Mouse (Mus musculus): ENCODE results near the gene Foxe3.
"Not testable (repeated sequence)": the region's sequence is repeated elsewhere in the genome, so short reads cannot be mapped to it uniquely, and the experiment has no call there.

Gene Foxe3

GRCm38 (mm10) chr4:114925917-114926312, at the start of gene Foxe3:
Gene Foxe3 (minus strand): TSS chr4:114926013.
- DNase-seq (ENCODE audit: low read depth, low spot score), result no peak

GRCm38 (mm10) chr4:114973229-114973740, 47.5 kb upstream of the Foxe3 start:
- DNase-seq (ENCODE audit: low read depth, low spot score), result no peak

DNA sequence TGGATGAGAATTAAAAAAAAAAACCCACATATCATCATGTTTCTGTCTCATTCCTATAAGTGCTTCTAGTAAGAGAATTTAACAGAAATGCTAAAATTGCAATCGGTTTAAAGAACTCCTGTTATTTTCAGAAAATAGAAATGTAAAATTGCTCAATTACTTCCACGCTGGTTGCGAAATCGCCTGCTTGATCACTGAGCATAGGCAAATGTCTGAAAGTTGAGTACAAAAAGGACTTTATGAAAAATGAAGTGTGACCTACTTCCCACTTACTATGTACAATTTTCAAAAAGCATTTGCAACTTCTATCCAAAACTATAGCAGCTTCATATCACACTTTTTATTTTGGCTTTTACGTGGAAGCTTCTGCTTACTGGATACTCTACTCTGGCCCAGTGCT, 44.9 kb upstream of the Foxe3 start:
- no peak for DNase-seq (ENCODE audit: low read depth, low spot score)

DNA sequence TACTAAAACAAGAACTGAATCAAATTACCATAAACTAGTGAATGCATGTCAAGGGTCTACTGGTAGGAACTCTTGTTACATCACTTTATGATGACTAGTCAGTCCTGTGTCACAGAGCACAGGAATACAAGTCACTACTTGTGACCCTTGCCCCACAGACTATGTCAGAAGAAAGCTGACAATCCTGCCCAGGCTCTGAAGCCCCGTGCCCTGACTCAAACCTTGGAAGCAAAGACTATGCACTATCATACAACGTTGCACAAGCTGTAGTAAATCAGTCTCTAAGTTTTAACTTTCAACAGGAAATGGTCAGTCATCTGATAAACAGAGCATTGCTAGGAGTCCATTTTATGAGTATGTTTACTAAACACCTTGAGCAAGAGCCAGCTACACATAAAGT, 35.1 kb upstream of the Foxe3 start:
- not testable (repeated sequence) for DNase-seq (ENCODE audit: low read depth, low spot score)

- DNase-seq (ENCODE audit: low read depth, low spot score), result no peak
Observed at GRCm38 (mm10) chr4:114959533-114959932, 33.7 kb upstream of the Foxe3 start.

GRCm38 (mm10) chr4:114958786-114959185, 33.0 kb upstream of the Foxe3 start:
- DNase-seq (ENCODE audit: low read depth, low spot score), result no peak

DNA sequence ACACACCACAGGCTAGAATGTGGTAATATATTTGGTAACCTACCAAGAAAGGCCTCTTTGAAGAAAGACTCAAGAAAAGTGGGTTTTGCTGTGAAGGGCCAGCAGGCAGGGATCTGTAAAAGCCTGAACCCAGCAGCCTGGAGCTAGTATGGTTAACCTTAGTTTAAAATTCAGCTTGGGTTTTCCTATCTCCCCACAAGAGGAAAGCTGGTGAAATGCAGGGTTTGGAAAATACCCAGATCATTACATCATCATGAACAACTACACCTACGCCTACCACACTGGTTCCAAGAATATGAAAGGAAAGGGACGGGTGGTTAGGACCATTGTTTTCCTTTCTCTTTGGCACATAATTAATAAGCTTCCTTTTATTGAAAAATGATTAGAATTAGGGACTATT, 32.4 kb upstream of the Foxe3 start:
- no peak for DNase-seq (ENCODE audit: low read depth, low spot score)

DNA sequence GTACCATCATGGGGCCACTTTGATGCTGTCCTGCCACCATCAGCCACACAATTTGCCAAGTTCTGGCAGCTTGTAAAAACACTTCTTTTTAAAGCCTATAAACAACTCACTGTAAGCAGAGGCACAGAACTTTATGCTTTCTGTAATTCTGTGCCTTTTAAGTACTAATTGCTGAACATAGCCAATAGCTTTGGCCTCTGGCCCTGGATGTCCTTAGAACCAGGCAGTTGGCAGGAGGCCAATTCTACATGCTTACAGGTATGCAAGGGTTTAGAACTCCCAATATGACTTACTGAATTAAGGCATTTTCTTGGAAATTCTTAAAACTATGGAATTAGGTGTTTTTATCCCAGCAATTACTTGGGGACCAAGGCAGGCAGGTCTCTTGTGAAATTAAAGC, 31.6 kb upstream of the Foxe3 start:
- no peak for DNase-seq (ENCODE audit: low read depth, low spot score)

- DNase-seq (ENCODE audit: low read depth, low spot score), result no peak
Observed at GRCm38 (mm10) chr4:114953172-114953571, 27.4 kb upstream of the Foxe3 start.

DNA sequence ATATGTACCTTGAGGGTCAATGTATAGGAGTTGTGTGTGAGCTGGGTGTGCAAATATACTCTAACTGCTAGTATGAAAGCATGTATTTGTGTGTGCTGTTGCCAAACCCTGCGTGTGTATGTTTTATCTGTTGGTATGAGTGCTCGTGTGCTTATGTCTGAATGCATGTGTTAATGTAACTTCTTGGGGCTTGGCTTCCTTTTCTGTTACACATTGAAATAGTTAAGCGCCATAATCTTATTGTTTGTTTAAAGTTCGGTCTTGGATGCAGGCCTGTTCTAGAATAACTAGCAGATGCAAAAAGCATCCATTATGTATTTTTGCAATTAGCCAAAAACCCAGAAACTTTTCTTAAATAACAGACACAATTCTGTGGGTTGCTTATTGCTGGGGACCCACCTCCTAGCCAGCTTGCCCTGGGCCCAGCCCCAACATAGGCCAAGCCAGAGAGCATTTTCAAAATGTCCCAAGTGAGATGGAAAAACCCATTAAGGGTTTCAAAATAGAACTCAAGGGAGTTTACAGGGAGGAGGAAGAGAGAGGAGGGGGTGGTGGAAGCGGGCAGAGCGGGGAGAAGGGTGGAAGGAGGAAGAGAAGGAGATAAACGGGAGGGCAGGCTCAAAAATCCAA, 22.2 kb upstream of the Foxe3 start:
- no peak for DNase-seq (ENCODE audit: low read depth, low spot score)

DNA sequence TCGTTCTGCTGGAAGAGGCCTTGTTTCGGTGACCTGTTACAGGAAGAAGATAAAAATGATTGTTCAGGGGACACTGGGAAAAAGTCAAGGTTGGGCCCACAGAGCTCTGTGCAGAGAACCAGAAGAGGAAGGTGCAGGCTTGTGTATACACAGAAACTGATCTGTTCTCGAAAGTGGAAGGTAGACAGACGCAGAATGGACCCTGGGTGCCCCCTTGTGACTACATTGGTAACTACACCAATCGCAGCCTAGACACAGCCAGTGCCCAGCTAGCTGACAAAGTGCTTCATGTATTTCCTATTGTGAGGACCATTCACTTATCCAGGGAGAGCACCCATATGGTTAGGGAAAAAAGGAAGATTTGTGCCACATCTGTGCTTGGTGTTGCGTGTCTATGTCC, 21.6 kb upstream of the Foxe3 start:
- DNase-seq (ENCODE audit: low read depth, low spot score), result peak; percentile 26

- no peak for DNase-seq (ENCODE audit: low read depth, low spot score)
Observed at GRCm38 (mm10) chr4:114946416-114946815, 20.6 kb upstream of the Foxe3 start.

GRCm38 (mm10) chr4:114945021-114945420, 19.2 kb upstream of the Foxe3 start:
- no peak for DNase-seq (ENCODE audit: low read depth, low spot score)

GRCm38 (mm10) chr4:114942583-114942982, 16.8 kb upstream of the Foxe3 start:
- DNase-seq (ENCODE audit: low read depth, low spot score), result no peak

GRCm38 (mm10) chr4:114942112-114942511, 16.3 kb upstream of the Foxe3 start:
- no peak for DNase-seq (ENCODE audit: low read depth, low spot score)

DNA sequence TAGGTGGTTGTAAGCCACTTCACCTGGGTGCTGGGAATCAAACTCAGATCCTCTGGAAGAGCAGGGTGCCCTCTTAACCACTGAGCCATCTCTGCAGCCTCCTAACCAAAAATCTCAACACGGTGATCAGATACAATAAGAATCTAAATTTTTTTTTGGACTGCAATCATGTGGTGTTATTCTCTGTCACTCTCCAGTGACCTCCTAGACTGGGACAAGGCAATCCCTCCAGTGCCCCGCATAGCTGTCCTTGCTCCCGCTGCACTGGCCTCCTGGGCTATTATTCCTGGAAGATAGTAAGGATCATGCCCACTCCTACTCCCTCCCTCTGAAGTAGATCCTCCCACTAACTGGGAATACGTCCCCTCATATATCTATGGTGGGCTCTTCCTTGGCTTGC, 15.5 kb upstream of the Foxe3 start:
- no peak for DNase-seq (ENCODE audit: low read depth, low spot score)

- DNase-seq (ENCODE audit: low read depth, low spot score), result no peak
Observed at GRCm38 (mm10) chr4:114938248-114938647, 12.4 kb upstream of the Foxe3 start.

DNA sequence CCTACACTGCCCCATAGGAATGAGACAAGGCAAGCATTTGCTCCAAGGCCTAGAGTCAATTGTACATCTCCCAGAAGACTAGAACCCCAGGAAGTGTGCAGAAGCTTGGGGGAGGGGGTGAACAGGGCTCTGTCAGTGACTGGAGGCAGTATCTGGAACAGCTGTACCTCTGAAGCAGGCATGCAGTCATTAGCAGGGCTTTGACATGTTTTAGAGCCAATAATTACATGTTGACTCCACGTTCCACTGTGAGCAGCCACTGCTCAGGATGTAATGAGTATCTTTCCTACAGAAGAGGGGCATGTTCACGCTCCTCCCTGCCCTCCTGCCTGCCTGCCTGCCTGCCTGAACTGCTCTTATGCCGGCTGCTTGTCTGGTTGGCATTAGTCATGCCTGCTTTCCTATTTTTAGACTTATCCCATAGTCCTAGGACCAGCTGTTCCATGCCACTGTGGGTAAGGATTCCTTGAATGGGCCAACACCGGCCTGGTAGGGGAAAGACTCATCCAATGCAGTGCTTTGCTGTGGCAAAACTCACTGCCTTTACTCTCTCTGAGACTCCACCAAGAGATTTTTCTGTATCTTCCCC, 11.7 kb upstream of the Foxe3 start:
- DNase-seq (ENCODE audit: low read depth, low spot score), result no peak

DNA sequence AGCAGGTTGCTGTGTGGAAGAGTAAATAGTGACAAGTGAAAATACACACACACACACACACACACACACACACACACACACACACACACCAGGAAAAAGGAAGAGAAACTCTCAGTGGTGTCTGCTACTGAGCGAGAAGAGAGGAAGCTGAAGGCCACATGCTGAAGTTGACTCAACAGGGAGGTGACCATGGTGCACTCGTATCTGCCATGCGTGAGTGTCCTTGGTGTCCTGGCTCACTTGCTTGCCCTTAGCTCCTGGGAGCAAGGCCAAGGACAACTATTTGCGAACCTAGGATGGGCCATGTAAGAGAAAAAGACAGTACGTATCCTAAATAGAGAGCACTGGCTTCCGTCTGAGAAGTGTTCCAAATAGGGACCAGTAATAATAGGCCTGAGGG, 8.4 kb upstream of the Foxe3 start:
- no peak for DNase-seq (ENCODE audit: low read depth, low spot score)

DNA sequence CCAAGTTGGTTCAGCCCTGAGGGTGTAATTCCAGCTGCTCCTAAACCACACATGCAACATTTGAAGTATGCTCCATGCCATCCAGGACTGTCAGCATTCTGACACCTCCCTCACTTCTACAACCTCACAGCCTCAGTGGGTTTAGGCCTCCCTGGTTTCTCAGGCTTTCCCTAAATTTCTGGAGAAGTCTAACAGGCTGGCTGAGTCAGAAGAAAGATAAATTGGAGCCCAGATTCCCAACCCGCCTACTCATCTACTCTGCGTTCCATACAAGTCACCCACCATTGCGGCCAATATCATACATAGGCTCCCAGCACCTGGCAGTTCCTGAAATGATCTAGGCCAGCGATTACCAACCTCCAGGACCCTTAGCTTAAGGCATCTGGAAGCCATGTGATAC, 6.9 kb upstream of the Foxe3 start:
- DNase-seq (ENCODE audit: low read depth, low spot score), result no peak

GRCm38 (mm10) chr4:114929155-114929554, 3.3 kb upstream of the Foxe3 start:
- DNase-seq (ENCODE audit: low read depth, low spot score), result no peak

- no peak for DNase-seq (ENCODE audit: low read depth, low spot score)
Observed at GRCm38 (mm10) chr4:114924971-114925916, 569 bp downstream of the Foxe3 start.
